Mouse (Mus musculus) right cerebral cortex, adult 18-20 months (tissue): ENCODE results near the gene Olfr958.

Source experiments
- DNase-seq: peaks from one replicate; pipeline ENCODE4 v3.0.0; 2022; ENCODE audit warnings: mixed read lengths

Olfr958 gene

DNA sequence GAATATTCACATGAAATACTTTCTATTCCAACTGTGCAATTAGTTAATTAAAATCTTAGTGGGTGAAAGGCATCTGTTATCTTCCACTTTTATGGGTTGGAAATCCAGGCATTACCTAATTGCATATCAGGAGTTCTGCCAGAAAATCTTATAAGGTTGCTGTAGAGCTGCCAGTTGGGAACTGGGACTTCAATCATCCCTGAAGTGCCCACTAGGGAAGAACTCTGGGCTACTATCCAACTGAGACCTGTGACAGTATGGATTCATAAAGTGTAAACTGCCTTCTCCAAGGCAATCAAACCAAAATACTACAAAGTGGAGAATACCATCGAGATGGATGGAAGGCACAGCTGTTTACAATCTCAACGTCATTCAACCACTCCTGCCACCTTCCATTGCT, at the start of gene Olfr958:
Gene Olfr958 (minus strand): TSS at position 109 of the 400 bp plus-strand sequence.
- no peak for DNase-seq

DNA sequence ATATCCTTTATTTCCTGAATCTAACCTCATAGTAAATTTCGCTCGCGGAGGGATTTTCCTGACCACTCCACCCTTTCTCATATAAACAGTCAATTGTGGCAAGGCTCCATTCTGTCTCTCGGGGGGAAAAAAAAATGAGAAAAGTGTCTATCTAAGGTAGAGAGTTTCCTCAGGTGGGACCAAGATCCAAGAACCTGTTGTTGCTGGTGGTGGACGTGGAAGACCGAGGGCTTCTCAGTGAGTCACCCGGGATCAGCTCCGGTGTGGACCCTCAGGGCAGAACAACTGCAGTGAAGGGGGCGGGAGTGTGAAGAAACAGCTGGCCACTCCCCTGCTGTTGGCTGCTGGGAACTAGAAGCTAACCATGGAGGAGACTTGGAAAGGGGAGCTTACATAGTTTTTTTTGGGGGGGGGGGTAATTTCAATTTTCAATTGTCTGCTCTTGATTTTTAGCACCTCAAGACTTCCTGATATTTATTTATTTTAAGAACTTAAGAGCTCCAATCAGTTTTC, 49.5 kb upstream of the Olfr958 start:
- no peak for DNase-seq

DNA sequence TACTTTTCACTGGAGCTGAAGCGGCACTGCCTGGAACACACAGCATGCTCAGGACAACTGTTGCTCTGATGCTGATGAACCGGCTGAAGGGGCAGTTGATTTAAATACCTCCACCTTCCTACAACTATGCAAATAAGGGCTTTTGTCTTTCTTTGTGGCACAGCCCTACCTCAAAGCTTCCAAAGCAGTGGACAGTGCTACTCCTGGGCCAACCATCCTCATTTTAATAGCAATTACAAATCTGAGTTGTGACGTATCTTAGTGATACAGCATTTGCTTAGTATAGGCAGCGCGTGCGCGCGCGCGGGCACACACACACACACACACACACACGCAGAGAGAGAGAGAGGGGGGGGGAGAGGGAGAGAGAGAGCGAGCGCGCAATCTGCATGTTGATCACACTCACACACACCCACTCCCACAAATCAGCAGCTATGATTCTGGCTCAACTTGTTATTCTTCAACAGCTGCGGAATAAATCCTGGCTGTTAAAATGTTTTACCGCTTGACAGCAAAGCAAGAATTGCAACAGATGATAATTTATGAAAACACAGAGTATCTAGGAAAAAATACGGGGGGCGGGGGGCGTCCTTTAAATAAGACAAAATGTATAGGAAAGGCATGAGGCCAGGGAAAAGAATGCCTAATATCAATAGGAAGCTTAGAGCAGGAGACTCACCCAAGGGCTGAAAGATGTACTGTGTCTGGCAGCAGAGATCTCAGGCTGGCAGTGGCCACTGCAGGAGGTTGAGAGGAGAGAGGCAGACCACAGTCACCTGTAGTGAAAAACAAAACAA, 48.9 kb upstream of the Olfr958 start:
- peak; percentile 19 for DNase-seq

DNA sequence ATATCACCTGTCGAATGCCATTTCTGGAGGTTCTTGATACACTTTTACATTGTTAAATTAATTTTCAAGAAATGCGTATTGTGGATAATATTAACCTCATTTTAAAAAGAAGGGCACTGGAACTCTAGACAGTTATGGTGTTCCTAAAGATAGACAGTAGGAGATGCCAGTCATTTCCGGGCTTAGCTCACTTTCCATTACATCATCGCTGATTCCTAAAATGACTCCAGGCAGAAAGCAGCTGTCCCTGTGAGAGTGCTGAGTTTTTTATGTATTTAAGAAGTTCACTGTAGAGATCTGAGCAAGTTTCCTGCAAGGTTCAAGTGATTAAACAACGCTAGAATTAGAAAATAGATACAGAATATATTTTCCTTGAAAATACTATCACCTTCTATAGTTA, 23.2 kb upstream of the Olfr958 start:
- no peak for DNase-seq

DNA sequence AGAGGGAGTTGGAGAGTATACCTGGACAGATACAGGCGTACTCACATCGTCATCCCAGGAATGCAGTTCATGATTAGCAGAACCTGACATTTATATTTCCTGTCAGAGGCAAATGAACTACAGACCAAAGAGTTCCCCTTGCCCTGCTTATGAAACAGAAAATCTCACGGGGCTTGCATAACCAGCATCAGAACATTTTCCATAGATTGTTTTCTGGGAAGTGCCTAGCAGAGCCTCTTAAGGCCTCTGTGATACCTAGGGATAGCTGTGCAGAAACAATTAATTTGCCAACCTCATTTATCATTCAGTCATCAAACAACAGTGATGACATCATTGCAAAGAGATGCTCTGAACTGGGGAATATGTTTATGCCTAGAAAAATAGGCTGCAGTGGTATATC, 21.6 kb upstream of the Olfr958 start, which contains the start of gene Olfr959:
Gene Olfr959 (minus strand): TSS at position 101 of the 400 bp plus-strand sequence.
- no peak for DNase-seq

DNA sequence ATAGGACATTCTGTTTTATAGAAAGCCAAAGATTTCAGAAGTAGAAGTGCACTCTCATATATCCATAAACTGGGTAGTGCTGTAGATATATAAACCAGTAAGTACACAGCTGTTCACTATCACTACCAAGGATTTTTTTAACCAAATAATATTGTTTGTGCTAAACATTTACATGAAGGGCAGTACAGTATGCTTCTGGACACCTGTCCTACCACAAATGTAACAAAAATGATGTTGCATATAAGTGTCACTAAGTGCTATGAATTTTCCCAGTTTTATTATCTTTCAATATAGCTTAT, 4.4 kb upstream of the Olfr958 start:
- DNase-seq: no peak

DNA sequence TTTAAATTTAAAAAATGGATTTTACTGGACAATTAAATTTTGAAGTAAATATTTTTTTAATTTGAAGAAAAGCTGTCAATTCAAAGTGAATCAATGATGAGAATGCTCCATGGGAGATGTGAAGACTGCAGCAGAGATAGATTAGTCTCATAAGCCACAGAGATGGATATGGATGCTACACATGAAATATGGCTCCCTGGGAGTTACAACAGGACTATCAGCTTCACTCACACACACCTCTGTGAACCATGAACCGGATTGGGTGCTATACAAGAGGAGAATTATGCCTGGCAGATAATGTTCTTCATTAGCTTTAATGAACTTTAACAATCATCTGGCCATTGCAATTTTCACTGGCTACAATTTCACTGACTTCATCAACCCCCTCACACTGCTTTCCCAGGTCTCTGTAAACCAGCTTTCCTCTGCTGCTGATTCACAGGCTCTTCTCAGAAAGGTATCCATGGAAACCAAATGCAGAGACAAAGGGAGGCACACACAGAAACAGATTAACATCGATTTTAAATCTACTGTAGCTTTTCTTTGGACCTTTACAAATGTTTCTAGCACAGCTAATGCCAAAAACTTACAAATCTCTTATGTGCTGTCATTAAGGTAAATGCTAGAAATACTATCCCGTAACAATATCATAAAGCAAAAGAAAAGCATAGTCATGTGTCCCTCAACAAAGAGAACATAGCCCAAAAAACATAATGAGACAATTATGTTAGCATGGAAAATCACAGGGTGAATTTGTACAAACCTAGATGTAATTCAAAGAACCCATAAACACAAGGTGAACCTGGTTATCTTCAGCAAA, 3.9 kb upstream of the Olfr958 start:
- peak; percentile 31 for DNase-seq

DNA sequence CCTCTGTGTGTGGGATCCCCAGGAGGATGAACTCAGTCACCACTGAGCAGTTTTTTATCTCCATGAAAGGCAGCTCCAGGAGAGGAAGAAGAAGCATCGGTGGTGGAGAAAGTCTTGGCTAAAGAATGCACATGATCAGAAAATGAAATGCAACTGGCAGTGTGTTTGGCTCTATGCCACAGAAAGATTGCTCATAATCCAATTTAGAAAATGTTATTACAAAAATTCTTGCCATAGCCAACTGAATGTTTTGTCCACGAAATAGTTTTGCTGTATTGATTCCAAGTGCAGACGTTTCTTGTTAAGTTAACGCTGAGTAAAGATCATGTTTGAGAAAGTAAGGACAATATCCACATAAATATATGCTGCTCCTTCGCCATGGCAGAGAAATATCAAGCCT, 3.0 kb downstream of the Olfr958 start:
- no peak for DNase-seq

DNA sequence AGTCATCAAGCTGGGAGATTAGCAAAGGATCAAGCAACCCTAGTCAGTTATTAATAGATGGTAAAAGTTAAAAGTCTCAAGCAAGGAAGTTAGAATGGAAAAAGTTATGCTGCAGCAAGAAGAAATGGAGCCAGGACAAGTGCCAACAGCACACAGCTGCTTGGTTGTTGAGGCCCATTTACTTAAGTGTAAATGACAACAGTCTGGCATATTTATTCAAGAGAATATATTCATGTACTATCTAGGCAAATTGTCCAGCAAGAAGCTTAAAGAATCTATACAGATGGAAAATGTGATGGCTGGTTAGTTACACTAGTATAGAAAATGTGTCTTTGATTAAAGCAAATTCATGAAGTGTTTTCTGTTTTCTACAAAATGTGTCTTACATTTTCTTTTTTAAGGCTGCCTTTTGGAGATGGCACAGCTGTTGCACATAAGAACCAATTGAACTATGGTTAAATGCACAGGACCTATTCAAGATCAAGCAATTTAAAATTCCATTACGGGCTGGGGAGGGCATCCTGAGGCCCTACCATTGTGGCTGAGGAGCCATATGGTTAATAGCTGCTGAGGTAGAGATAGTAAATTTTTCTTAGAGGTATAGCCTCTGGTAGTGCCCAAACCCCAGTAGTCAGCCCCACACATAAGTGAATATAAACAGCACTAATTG, 30.1 kb downstream of the Olfr958 start:
- DNase-seq: no peak

DNA sequence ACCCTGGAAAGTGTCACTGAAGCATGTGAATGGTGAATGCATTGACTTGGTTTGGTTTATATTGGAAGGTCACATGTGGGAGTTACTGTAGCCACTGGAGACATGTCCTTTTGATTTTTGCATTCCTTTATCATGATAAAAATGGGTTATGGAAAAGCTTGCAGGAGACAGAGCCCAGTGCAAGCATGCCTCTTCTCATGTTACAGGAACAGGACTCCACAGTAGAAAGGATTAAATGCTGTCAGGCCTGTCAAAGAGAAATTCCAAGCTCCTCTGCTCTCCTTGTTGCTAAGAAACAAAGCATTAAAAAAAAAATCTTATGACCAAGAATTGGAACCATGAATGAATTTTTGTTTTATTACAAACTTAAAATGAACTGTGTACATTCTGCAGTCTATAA, 35.3 kb downstream of the Olfr958 start:
- DNase-seq: no peak

DNA sequence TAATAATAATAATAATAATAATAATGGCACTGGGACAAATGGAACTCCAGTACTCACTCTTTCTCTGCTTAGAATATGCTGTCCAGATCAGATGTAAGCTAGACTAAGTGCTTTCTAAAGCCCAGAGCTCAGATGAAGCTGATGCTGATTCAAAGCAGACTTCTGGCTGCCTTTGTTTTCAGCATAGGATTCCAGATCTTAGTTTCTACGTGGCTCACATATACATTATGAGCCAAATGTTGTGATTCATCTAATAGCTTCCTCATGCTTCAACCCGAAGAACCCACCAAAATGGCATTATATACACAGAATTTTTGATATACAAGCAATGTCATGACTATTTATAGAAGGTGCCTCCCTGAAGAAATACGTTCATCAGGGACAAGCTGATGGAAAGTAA, 38.3 kb downstream of the Olfr958 start, which contains the start of gene Olfr957:
Gene Olfr957 (minus strand): TSS at position 279 of the 400 bp plus-strand sequence.
- DNase-seq: no peak

DNA sequence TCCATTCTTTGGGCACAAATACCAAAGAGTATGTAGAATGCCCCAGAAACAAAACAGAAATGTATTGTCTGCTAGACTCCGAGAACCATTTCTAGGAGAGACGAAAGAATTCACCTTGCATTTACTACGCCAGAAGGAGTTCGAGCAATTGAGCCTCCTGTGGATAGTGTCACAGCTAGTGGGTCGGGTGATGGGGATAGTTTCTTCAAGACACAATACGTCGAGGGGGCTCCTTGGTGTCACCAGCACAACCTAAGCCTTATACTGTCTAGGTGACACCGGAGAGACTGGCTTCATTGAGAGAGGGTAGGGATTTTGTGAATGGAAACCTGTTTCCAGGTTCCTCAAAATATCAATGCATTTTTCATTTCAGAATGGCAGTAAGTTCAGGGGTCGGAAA, 44.4 kb downstream of the Olfr958 start:
- no peak for DNase-seq

DNA sequence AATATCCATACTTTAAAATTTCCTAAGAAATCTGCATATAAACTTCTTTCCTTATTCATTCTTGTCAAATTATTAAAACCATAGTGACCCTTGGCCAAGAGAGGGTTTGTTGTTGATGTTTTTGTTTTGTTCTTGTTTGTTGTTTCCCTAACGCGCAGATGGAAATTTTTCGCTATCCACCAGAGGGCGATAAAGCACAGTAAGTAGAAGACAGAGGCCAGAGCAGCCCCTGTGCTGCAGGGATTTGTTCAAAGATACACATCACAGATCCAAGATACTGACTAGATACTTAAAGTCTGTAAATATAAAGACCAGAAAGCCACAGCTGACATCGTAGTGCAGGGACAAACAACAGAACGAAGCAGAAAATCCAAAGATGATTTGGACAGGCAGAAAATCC, 44.9 kb downstream of the Olfr958 start:
- DNase-seq: peak; percentile 32
